Mouse (Mus musculus) liver, embryonic 11.5 days (tissue): ENCODE measurements at regions not wholly inside any gene's neighbourhood (a gene's known extent, or its start where the extent isn't known, plus 50 kb on each side); places are given as distances from the start of the nearest gene placed in this dataset.
"Not testable (repeated sequence)": the region's sequence is repeated elsewhere in the genome, so short reads cannot be mapped to it uniquely, and the experiment has no call there.

Experiments used
- ATAC-seq: fragments of 200-750 bp; cut with Nextera tagmentation; replicated peaks from 2 replicates; pipeline ENCODE4 v1.8.0; 2017; ENCODE audit warnings: moderate number of reproducible peaks, mild to moderate bottlenecking, moderate TSS enrichment, moderate library complexity; ENCODE audit not compliant: low FRiP score
- DNase-seq: peaks from one replicate; pipeline ENCODE4 v3.0.0-alpha.2; 2017; ENCODE audit warnings: low spot score
- H3K27ac ChIP-seq: fragments of 300-500 bp; sonication (generic); 2 replicates; pipeline ENCODE4 v1.5.1; 2014; ENCODE audit warnings: mild to moderate bottlenecking, low read depth, low read length, control low read depth
- H3K27me3 ChIP-seq: fragments of 300-500 bp; sonication (generic); replicated peaks from 2 replicates; pipeline ENCODE4 v1.6.1; 2014; ENCODE audit warnings: low read length, mixed read lengths; ENCODE audit not compliant: control insufficient read depth, insufficient read depth
- H3K36me3 ChIP-seq: fragments of 300-500 bp; sonication (generic); 2 replicates; pipeline ENCODE4 v1.6.1; 2014; ENCODE audit warnings: mild to moderate bottlenecking, low read length, moderate library complexity, mixed read lengths; ENCODE audit not compliant: control insufficient read depth, insufficient read depth
- H3K4me1 ChIP-seq: fragments of 300-500 bp; sonication (generic); replicated peaks from 2 replicates; pipeline ENCODE4 v1.6.1; 2014; ENCODE audit warnings: low read length, mixed read lengths; ENCODE audit not compliant: control insufficient read depth, insufficient read depth
- H3K4me2 ChIP-seq: fragments of 300-500 bp; sonication (generic); 2 replicates; pipeline ENCODE4 v1.6.1; 2014; ENCODE audit warnings: mild to moderate bottlenecking, control low read depth, moderate library complexity
- H3K4me3 ChIP-seq: fragments of 300-500 bp; sonication (generic); 2 replicates; pipeline ENCODE4 v1.5.1; 2014; ENCODE audit warnings: low read depth, low read length, control low read depth
- H3K9ac ChIP-seq: fragments of 300-500 bp; sonication (generic); 2 replicates; pipeline ENCODE4 v1.6.1; 2014; ENCODE audit warnings: low read depth, low read length, control low read depth
- H3K9me3 ChIP-seq: fragments of 300-500 bp; sonication (generic); 2 replicates; pipeline ENCODE4 v1.6.1; 2016; ENCODE audit warnings: low read length, inconsistent platforms, mixed read lengths; ENCODE audit not compliant: control insufficient read depth
- WGBS: fragments of 180-500 bp; shearing (Covaris S2); extraction: QIAGEN DNeasy Blood & Tissue Kit; methylation state at CpG from one replicate; pipeline ENCODE4 v1.1.7; 2014; 5-methylcytosine and 5-hydroxymethylcytosine counted together

DNA sequence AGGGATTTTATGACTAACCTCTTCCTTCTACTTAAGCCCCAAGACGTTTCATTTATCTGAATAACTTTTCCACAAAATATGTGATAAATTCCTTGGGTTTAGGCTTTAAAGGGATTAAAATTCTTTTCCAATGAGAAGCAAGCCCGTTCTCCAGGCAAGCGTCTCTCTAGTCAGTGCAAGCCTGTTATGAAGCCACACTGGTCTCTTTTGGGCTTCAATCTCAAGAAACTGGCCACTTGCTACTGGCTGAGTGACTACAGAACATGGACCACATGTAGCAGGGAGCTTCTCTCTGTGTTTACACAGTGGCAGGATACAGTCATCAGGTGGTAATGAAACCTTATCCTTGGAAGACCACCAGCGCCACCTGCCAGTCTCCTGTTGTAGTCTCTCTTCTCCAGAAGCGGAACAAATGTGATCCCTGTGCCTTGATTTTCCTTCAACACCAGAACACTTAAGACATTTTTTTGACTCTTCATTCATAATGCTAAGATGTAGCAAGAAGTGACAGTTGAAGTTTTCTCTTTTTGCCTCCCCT, 75.6 kb upstream of the Cobl start:
- Histone ChIP-seq H3K4me2 (no peak overlapping the region), H3K36me3 (no peaks in the 10 kb centered on the region), H3K4me3 (no peak overlapping the region), H3K4me1 (no peaks in the 10 kb centered on the region), H3K27ac (no peak overlapping the region), H3K27me3 (no peaks in the 10 kb centered on the region), H3K9me3 (no peaks in the 10 kb centered on the region), H3K9ac (no peak overlapping the region)
- ATAC-seq (no peak), DNase-seq (no peak)
- 51% methylated on average over 5 of the region's 5 CpGs for WGBS

DNA sequence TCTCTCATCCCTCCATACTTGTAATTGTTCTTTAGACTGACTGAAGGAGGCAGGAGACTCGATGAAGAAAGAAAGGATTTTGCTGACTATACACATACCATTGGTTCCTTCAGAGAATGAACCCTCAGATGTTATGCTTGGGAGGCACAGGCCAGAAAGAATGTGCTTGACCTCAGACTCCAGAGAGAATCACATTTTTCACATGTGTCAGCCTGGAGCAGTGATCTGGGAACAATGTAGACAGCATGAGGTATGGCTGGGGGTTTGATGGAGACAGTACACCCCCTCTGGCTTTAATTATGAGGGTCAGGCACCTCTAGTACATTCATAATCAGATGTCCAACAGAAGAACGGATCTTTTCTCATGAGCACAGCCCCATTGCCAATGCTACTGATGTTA, 70.3 kb upstream of the Cobl start:
- Histone ChIP-seq H3K4me1 (no peaks in the 10 kb centered on the region), H3K4me3 (no peak overlapping the region), H3K36me3 (no peaks in the 10 kb centered on the region), H3K9ac (no peak overlapping the region), H3K27me3 (no peaks in the 10 kb centered on the region), H3K9me3 (no peaks in the 10 kb centered on the region), H3K4me2 (no peak overlapping the region), H3K27ac (no peak overlapping the region)
- ATAC-seq (no peak), DNase-seq (no peak)
- WGBS: 49% methylated on average over 2 of the region's 2 CpGs

DNA sequence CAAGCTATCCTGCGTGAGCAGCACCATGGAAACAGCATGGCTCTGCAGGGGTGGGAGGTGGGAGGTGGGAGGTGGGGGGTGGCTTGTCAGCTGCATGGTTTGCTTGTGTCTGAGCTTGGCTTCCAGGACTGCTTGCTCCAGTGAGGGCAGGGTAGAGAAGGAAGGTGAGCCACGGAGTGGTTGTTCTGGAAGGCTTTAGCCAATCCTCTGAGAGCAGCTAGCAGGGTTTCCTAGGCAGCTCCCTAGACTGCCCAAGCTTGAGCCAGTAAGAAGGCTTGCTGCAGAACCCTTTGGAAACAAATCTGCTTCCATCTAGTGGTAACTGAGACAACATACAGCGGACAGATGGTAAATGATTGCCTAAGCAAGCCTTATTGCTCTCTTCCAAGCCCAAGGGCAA, 67.5 kb upstream of the Cobl start:
- peak; percentile 36 for DNase-seq

DNA sequence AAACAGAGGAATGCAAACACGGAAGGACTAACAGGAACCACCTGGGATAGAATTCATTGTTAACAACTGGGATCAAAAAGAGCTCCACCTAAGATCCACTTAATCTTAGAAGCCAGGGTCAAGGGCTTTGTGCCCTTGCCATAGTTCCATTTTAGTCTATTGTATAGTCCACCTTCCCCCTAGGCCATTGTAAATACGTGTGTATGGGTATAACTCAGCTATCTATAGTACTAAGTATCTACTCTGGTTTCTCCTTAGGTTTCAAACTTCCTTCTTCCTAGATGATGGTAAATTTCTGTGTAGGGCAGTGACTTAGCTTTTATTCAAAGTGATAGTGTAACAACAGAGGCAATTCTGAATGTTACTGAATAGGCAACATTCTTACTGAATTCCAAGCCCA, 57.3 kb upstream of the Cobl start:
- not testable (repeated sequence) for H3K9me3 ChIP-seq, H3K36me3 ChIP-seq, H3K4me2 ChIP-seq, H3K4me1 ChIP-seq, H3K9ac ChIP-seq, H3K4me3 ChIP-seq, H3K27me3 ChIP-seq, ATAC-seq, DNase-seq, H3K27ac ChIP-seq
- 91% methylated on average over 2 of the region's 2 CpGs for WGBS

More for the DNA sequence above, 67.5 kb upstream of the Cobl start:
- H3K27ac ChIP-seq: peak overlapping the region; percentile 8; the same call in 1 of the 2 replicates
- H3K4me2 ChIP-seq: no peak overlapping the region
- H3K36me3 ChIP-seq: no peaks in the 10 kb centered on the region
- H3K4me3 ChIP-seq: no peak overlapping the region
- 14% methylated on average over 3 of the region's 3 CpGs for WGBS
- H3K9me3 ChIP-seq: no peaks in the 10 kb centered on the region
- H3K27me3 ChIP-seq: no peaks in the 10 kb centered on the region
- peak; percentile 62 for ATAC-seq
- H3K4me1 ChIP-seq: no peaks in the 10 kb centered on the region
- H3K9ac ChIP-seq: no peak overlapping the region

DNA sequence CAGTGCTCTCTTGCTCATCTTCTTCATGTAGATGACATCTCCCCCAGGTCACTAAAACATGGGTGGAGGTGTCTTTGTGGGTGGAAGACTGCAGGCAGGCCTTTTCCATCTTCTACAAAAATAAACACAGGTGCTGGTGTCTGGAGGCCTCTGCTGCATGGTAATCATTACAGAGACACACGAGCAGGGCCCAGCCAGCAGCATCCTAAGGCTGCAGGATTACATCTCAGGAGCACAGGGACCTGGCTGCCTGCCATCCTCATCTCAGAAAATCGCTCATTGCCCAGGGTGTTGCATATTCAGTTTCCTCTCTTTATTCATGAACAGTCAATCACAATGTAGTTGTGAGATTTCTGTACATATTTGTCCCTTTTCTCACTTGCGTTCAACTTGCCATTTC, 56.5 kb upstream of the Cobl start:
- H3K4me1 ChIP-seq: no peaks in the 10 kb centered on the region
- H3K9me3 ChIP-seq: no peaks in the 10 kb centered on the region
- no peak overlapping the region for H3K9ac ChIP-seq
- H3K4me2 ChIP-seq: no peak overlapping the region
- no peak overlapping the region for H3K27ac ChIP-seq
- 73% methylated on average over 3 of the region's 3 CpGs for WGBS
- H3K4me3 ChIP-seq: no peak overlapping the region
- ATAC-seq (no peak), DNase-seq (no peak)
- H3K27me3 ChIP-seq: no peaks in the 10 kb centered on the region
- H3K36me3 ChIP-seq: no peaks in the 10 kb centered on the region

DNA sequence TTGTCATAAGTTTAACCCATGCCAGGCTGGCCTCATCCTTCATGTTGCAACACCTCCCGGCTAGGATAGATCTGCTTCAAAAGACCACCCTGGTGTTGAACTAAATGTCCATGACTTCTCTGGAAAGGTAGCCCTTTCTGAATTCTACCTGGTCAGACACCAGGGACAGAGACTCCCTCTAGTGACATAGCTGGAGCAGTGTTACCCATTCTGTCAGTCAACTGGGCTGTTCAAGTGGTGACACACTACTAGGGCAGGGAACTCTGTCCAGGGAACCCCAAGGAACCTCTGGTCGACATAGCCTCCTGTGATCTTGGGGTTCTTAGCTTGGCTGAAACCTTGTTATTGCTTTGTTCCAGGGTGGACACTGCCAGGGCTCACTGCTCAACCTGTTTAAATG, 51.6 kb upstream of the Cobl start:
- Histone ChIP-seq H3K4me1 (no peaks in the 10 kb centered on the region), H3K4me2 (no peak overlapping the region), H3K4me3 (no peak overlapping the region), H3K27ac (no peak overlapping the region), H3K9ac (no peak overlapping the region), H3K27me3 (no peaks in the 10 kb centered on the region), H3K9me3 (no peaks in the 10 kb centered on the region), H3K36me3 (no peaks in the 10 kb centered on the region)
- no peak for DNase-seq
- no peak for ATAC-seq
- WGBS: 70% methylated on average over 2 of the region's 2 CpGs
